Mouse (Mus musculus): ENCODE measurements around the gene Gm8251. TPM values are rescaled to one million over a fixed set of nuclear protein-coding genes. Genes with fewer than 3 reads are reported as not detected.

Gene Gm8251
- polyA plus RNA-seq, 1 experiment from 2014 or later, result 0.05 TPM

DNA sequence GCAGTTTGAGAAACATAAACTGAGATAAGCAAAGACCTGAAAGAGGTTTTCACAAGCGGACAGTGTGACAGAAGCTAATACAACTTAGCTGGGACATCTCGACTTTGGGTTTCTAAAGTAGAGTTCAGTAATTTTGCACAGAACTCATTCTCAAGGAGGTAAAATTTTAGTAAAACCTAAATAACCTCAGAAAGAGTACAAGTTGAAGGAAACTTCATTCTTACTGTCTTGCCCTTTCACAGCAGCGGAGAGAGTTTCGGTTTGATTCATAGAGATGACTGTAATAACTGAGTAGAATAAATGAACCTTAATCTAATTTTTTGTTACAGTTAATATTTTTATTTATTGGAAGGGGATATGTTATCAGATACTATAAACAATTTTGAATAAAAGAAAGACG is 28.8 kb downstream of the Gm8251 start:
- Histone ChIP-seq H3K4me3 (replicated peaks) (no peak overlapping the region), H3K27ac (replicated peaks) (no peak overlapping the region), H3K9ac (no peak overlapping the region), H3K27me3 (no peaks in the 10 kb centered on the region), H3K4me1 (no peaks in the 10 kb centered on the region), H3K36me3 (no peaks in the 10 kb centered on the region), H3K4me2 (replicated peaks) (no peak overlapping the region), H3K9me3 (replicated peaks) (no peaks in the 10 kb centered on the region)
- no peak for ATAC-seq (ENCODE audit: insufficient number of reproducible peaks, low FRiP score, low TSS enrichment, low read depth)
- WGBS, result 88% methylated on average over 5 of the region's 5 CpGs

DNA sequence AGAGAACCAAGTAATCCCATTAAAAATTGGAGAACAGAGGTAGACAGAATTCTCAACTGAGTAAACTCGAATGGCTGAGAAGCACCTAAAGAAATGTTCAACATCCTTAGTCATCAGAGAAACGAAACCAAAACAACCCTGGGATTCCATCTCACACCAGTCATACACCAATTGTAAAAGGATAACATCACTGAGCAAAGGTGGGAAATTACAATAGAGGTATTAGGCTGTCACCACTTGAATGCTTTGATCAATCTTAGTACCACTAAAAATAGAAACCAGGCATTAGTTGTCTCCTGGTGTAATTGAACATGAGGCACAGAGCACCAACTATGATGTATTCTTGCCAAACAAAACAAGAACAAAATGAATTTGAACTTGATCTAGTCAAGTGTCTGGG is 29.5 kb downstream of the Gm8251 start:
- ATAC-seq (ENCODE audit: insufficient number of reproducible peaks, low FRiP score, low TSS enrichment, low read depth), result no peak
- H3K4me3 ChIP-seq (replicated peaks), result no peak overlapping the region
- WGBS, result 61% methylated on average over 2 of the region's 2 CpGs
- H3K36me3 ChIP-seq, result no peaks in the 10 kb centered on the region
- H3K4me1 ChIP-seq, result no peaks in the 10 kb centered on the region
- no peak overlapping the region for H3K9ac ChIP-seq
- H3K4me2 ChIP-seq (replicated peaks), result no peak overlapping the region
- H3K27me3 ChIP-seq, result no peaks in the 10 kb centered on the region
- no peaks in the 10 kb centered on the region for H3K9me3 ChIP-seq (replicated peaks)
- no peak overlapping the region for H3K27ac ChIP-seq (replicated peaks)

DNA sequence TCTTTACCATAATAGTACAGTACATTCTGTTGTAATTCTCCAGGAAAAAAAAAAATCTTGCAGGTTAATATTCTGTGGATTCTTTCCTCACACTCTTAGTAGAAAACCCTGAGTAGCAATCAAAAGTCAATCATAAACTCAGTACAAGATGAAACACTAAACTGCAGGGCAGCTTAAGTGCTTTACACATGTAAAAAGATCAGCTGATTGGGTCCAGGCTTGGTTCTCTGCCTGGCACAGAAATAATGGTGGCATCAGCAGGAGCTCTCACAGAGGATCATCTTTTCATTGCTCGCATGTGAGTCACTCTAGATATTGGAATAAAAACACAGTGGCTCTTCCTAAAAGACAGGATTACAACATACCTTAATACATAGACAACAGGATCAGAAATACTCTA is 34.1 kb downstream of the Gm8251 start:
- no peaks in the 10 kb centered on the region for H3K36me3 ChIP-seq
- H3K9ac ChIP-seq, result no peak overlapping the region
- no peak overlapping the region for H3K4me3 ChIP-seq (replicated peaks)
- H3K4me1 ChIP-seq, result no peaks in the 10 kb centered on the region
- no peak overlapping the region for H3K27ac ChIP-seq (replicated peaks)
- no peaks in the 10 kb centered on the region for H3K27me3 ChIP-seq
- H3K4me2 ChIP-seq (replicated peaks), result no peak overlapping the region
- WGBS, result 71% methylated on average over 1 of the region's 1 CpGs
- no peak for ATAC-seq (ENCODE audit: insufficient number of reproducible peaks, low FRiP score, low TSS enrichment, low read depth)
- no peaks in the 10 kb centered on the region for H3K9me3 ChIP-seq (replicated peaks)

DNA sequence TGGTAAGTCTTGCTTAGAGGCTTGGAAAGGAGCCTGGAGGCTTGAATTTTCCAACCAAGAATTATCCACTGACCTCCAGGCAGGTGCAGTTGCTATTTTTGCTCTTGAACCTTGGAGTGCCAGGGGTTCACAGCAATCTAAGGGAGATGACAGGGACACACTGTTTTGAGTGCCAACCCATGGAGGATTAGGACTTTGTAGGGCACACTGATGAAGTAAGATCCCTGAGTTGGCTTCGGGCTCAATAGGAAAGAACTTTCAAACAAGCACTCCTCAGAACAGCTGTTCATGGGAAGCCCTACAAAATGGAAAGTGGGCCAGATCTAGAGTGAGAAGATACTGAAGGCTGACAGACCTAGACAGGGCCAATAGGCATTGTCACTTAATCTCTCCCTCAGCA is 39.1 kb downstream of the Gm8251 start:
- H3K27ac ChIP-seq (replicated peaks), result no peak overlapping the region
- no peak overlapping the region for H3K4me3 ChIP-seq (replicated peaks)
- H3K36me3 ChIP-seq, result no peaks in the 10 kb centered on the region
- H3K9ac ChIP-seq, result no peak overlapping the region
- no peaks in the 10 kb centered on the region for H3K27me3 ChIP-seq
- H3K9me3 ChIP-seq (replicated peaks), result no peaks in the 10 kb centered on the region
- no peaks in the 10 kb centered on the region for H3K4me1 ChIP-seq
- no peak overlapping the region for H3K4me2 ChIP-seq (replicated peaks)
- no peak for ATAC-seq (ENCODE audit: insufficient number of reproducible peaks, low FRiP score, low TSS enrichment, low read depth)
- WGBS, result 88% methylated on average over 1 of the region's 1 CpGs

DNA sequence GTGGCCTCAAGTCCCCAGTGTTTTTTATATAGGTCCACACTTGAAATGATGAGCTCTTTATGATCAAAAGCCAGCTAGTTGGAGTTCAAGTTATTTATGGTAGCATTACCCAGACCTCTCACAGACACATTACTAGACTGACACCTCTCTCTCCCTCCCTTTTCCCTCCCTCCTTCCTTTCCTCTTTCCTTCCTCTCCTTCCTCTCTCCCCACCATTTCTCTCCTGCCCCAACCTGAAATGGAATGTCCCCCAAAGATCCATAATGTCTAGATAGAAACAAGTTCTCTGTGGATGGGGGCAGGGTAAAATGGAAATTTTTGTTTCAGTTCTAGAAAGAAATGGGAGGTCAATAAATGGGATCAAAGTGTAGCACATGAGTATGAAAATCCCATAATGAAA is 41.8 kb downstream of the Gm8251 start, which contains the start of gene Mettl21c:
Gene Mettl21c (minus strand): TSS at position 101 of the 400 bp plus-strand sequence.
- Histone ChIP-seq H3K4me3 (replicated peaks) (no peak within 1 kb of the TSS), H3K36me3 (no peaks in the 10 kb centered on the region), H3K9me3 (replicated peaks) (no peaks in the 10 kb centered on the region), H3K4me2 (replicated peaks) (no peak within 1 kb of the TSS), H3K9ac (no peak within 1 kb of the TSS), H3K4me1 (no peaks in the 10 kb centered on the region), H3K27me3 (no peaks in the 10 kb centered on the region), H3K27ac (replicated peaks) (no peak within 1 kb of the TSS)
- no peak for ATAC-seq (ENCODE audit: insufficient number of reproducible peaks, low FRiP score, low TSS enrichment, low read depth)

DNA sequence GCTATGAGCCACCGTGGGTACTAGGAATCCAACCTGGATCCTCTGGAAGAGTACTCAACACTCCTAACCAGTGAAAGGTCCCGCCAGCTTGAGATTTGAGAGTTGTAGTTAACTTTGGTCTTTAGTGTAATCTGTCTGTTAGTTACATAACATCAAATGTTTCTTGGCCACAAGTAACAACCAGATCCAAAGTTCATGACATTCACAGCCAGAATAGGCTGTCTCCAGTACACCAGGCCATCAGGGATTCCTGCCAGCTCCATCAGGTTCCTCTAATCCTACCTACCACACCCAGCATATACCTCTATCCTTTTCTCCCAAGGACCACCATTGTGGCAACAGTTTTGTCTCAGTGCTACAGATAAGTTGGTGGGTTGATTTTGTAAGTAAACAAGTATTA is 46.2 kb downstream of the Gm8251 start:
- no peak for ATAC-seq (ENCODE audit: insufficient number of reproducible peaks, low FRiP score, low TSS enrichment, low read depth)
- Histone ChIP-seq H3K4me3 (replicated peaks) (no peak overlapping the region), H3K27me3 (no peaks in the 10 kb centered on the region), H3K9me3 (replicated peaks) (no peaks in the 10 kb centered on the region), H3K4me1 (no peaks in the 10 kb centered on the region), H3K9ac (no peak overlapping the region), H3K36me3 (no peaks in the 10 kb centered on the region), H3K27ac (replicated peaks) (no peak overlapping the region), H3K4me2 (replicated peaks) (no peak overlapping the region)
- WGBS, result 91% methylated on average over 2 of the region's 2 CpGs

Other genes starting within 250 kb of the Gm8251 start
- gene Uxs1, start 234.1 kb downstream of the Gm8251 start, polyA plus RNA-seq (2015; fragmentation: Nextera tagmentation; extraction: Ambion mirVana), result 24.6 and 28.8 TPM in 2 replicates
- gene Tpp2, start 128.3 kb downstream of the Gm8251 start, polyA plus RNA-seq (2015; fragmentation: Nextera tagmentation; extraction: Ambion mirVana), result 52.1 and 56.5 TPM in 2 replicates
- 0.49 and 0.68 TPM in 2 replicates for gene Mettl21c, start 41.9 kb downstream of the Gm8251 start, polyA plus RNA-seq (2015; fragmentation: Nextera tagmentation; extraction: Ambion mirVana)
- gene Tex30, start 40.5 kb upstream of the Gm8251 start, polyA plus RNA-seq (2015; fragmentation: Nextera tagmentation; extraction: Ambion mirVana), result 59.3 and 66.1 TPM in 2 replicates
- 62.4 and 63.4 TPM in 2 replicates for gene Kdelc1, start 56.9 kb upstream of the Gm8251 start, polyA plus RNA-seq (2015; fragmentation: Nextera tagmentation; extraction: Ambion mirVana)
- gene Bivm, start 57.0 kb upstream of the Gm8251 start, polyA plus RNA-seq (2015; fragmentation: Nextera tagmentation; extraction: Ambion mirVana), result 17.2 and 18.0 TPM in 2 replicates
- 23.5 and 25.5 TPM in 2 replicates for gene Ercc5, start 85.8 kb upstream of the Gm8251 start, polyA plus RNA-seq (2015; fragmentation: Nextera tagmentation; extraction: Ambion mirVana)
- gene Mettl21e, start 157.0 kb upstream of the Gm8251 start, polyA plus RNA-seq (2015; fragmentation: Nextera tagmentation; extraction: Ambion mirVana), result 0.25 and 0.33 TPM in 2 replicates